Mouse (Mus musculus) cerebellum, adult 11-12 months (tissue): ENCODE results near the gene Nanos2.
A peak's percentile ranks its signal among the peaks of the same experiment; 100 is the strongest.

Experiments used
- DNase-seq: peaks from one replicate; pipeline ENCODE4 v3.0.0; 2022

Gene Nanos2

DNA sequence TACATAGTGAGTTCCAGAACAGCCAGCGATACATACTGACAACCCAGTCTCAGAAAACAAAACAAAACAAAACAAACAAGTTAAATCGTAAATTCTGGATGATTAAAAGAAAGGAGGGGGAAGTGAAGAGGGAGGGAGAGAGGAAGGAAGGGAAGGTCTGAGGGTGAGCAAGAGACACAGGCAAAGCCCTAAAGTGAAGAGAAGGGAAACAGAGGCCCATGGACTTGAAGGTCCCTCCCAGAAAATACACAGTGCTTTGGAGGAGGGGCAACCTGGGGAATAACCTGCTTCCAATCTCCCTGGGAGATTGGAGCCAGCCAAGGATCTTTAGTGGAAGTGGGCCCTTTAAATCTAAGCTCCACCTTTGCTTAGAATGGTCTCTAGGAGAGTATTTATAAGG is at the start of gene Nanos2:
TSS of gene Nanos2 (plus strand) at position 301 of the 400 bp plus-strand sequence.
- no peak for DNase-seq

DNA sequence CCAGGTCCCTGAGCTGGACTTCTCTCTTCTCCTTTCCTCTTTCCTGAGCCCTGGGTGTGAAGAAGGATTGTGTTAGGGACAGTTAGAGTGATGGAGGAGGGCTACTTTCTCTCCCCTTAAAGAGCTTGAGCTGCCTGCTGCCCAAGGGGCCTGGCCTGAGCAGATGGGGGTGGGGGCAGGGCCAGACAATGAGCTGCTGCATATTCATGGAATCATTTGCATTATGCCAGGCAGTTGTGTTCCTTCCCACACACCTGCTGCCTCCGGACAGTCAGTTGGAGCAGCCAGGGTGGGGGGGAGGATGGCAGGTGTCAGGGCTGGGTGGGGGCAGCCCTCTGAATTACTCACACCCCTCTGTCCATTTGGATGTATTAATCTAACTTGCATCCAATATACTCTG is 44.8 kb upstream of the Nanos2 start:
- no peak for DNase-seq

DNA sequence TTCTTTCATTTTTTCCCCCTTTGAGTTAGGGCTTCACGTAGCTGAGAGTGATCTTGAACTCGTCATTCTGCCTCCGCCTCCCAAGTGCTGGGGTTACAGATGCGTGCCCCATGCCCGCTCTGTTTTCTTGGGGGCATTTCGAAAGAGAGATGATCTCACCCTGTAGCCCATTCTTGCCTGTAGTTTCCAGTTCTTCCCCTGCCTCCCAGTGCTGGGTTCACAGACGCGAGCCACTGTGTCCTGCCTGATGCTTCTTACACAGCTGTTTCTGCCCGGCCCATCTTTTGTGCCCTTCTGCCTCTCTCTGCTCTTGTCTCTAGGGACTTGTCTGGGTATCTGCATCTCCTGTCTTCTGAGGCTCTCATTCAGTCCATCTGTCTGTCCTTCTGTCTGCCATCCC is 44.4 kb upstream of the Nanos2 start:
- DNase-seq: no peak

DNA sequence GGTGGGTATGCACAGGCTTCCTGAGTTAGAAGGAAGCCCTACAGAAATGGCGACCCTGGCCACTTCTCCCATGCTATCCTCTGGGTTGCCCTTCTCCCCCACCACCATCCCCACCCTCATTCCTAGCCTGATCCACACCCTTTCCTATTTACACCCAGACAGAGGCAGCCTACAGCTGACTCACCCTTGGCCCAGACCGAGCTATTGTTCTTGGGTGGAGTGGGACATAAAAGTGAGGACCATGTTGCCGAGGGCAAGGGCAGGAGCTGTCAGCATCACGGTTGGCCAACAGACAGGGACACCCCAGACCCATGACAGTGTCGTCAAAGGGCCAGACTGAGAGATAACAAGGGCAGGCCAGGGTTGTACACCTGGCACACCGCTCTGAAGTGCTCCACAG is 39.0 kb upstream of the Nanos2 start:
- no peak for DNase-seq

DNA sequence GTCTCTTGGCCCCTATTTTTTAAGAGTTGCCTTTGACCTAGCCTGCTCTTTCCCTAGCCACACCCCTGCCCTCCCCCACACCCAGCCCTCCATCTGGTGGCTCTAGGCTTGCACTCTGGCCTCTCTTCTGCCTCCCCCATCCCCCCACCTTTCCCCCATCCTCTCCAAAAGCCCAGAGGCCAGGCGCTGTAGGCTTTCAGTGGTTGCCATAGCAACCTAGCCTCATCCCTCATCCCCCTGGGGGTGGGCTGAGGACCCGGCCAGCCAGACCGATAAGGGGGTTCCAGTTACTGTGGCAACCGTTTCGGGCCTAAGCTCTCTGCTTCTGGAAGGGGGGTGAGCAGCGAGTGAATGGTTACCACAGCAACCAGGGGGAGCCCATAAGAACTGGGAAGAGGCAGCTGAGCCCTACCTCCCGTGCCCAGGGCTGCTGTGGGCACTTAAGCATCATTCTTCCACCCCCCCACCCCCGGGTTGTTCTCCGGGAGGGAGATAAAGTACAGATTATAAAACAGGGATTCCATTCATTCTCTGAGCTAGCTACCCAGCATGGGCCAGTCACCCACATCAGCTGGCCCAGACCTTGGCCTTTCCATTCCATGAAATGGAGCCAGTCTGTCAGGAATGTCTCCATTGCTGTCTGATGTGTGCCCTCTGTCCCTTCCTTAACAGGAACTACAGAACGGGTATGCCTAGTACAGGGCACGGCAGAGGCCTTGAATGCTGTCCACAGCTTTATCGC is 37.2 kb upstream of the Nanos2 start:
- no peak for DNase-seq

DNA sequence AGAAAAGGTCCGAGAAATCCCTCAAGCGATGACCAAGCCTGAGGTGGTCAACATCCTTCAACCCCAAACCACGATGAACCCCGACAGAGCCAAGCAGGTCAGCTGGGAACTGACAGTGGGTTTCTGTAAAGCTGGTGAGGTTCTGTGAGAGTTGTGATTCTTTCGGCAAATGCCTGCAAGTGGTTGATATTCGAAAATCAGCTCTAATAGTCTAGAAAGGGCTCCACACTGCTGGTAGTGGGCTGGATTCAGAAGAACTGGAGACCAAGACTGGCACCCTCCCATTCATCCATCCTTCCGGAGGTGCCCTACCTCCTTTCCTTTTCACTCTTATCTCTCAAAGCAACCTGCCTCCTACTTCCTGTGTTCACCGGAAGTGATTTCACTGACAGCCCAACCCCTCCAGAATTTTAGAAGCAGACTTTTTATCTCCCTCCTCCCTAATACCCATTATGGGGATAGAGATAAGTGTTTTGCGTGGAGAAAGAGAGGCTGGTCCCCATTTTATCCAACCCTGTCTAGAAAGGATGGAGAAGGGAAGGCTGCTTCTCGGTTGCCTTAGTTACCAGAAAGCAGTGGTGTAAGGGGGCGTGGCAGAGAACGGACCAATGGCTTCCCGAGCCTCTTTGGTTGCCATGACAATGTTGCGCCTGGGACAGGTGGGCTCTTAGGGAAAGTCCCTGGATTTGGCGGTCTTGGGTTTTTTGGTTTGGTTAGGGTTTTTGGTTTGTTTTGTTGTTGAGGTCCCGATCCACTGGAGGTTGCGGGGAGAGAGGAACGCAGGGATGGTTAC is 36.5 kb upstream of the Nanos2 start:
- DNase-seq: no peak

DNA sequence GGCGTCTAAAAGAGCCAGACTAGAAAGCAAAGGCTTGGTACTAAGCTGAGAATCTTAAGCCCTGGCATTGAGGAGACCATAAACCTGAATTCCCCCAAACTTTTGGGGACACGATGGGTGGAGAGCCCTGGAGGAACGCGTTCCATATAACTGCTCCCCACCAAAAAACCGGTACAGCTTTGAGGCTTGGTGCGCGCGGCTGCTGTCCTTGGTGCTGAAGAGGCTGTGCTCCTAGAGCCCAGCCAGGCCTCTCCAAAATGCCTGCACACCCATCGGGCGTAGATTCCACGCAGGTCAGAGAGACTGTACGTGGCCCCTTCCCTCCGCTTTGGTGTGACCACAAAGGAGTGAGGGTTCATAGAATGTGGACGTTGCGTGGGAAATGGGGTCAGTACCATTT is 35.8 kb upstream of the Nanos2 start:
- DNase-seq: no peak

DNA sequence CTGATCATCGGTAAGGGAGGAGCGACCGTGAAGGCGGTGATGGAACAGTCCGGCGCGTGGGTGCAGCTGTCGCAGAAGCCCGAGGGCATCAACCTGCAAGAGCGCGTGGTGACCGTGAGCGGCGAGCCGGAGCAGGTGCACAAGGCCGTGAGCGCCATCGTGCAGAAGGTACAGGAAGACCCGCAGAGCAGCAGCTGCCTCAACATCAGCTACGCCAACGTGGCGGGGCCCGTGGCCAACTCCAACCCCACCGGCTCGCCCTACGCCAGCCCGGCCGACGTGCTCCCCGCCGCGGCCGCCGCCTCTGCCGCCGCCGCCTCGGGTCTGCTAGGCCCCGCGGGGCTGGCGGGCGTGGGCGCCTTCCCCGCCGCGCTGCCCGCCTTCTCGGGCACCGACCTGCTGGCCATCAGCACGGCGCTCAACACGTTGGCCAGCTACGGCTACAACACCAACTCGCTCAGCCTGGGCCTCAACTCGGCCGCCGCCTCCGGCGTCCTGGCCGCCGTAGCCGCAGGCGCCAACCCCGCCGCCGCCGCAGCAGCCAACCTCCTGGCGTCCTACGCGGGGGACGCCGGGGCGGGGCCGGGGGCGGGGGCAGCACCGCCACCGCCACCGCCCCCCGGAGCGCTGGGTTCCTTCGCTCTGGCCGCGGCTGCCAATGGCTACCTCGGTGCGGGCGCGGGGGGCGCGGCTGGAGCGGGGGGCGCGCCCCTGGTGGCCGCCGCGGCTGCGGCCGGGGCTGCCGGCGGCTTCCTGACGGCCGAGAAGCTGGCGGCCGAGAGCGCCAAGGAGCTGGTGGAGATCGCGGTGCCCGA is 29.4 kb upstream of the Nanos2 start:
- DNase-seq: peak; percentile 78

DNA sequence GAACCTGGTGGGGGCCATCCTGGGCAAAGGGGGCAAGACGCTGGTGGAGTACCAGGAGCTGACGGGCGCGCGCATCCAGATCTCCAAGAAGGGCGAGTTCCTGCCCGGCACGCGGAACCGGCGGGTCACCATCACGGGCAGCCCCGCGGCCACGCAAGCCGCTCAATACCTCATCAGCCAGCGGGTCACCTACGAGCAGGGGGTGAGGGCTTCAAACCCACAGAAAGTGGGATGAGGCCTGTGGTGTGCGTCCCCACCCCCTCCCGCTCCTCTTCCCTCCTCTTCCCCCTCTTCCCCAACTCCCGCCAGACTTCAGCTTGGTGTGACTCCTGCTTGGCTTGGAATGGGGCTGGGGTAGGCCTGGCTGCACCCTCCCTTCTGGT is 28.8 kb upstream of the Nanos2 start:
- DNase-seq: peak; percentile 73

DNA sequence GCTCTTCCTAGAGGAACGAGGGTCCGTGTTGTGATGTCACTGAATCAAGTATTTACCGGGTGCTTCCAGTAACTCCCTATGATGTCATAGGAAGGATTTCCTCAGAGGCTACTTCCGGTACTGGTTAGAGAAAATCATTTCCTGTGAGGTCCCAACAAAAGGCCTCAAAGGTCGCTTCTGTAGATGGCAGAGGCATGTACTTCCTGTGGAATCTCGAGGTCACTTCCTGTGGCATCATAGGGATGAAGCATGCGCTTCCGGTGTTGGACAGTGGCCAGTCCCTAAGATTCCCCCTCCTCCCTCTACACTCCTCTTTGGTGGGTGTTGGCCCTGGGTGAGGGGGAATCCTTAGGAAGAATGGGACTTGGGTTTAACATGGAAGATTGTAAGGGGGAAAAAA is 27.8 kb upstream of the Nanos2 start:
- DNase-seq: peak; percentile 38

DNA sequence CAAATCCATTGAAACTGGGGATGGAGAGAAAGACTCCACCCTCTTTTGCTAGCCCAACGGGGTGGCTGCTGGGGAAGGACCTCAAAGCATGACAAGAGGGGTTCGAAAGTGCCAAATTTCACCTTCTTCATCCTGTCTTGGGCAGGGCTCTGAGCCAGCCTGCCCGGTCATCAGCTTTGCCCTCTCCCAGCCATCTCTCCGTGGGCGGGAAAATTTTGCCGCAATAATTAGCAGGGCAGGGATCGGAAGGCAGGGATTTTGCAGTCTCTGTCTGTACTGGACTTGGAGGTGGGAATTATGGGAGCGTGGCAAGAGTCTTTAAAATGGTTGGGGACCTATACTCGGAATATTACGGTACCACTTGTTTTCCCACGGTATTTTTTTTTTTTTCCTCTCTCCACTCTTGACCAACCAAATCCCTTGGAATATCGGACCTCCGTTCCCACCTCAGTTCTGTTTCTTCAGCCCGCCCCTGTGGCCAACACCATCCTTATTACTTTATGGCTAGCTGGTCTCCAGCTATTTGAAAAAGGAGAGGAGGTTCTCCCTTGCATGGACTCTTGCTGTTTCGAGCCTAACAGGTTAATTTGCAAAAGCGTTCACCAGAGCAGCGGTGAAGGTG is 24.9 kb upstream of the Nanos2 start:
- no peak for DNase-seq

DNA sequence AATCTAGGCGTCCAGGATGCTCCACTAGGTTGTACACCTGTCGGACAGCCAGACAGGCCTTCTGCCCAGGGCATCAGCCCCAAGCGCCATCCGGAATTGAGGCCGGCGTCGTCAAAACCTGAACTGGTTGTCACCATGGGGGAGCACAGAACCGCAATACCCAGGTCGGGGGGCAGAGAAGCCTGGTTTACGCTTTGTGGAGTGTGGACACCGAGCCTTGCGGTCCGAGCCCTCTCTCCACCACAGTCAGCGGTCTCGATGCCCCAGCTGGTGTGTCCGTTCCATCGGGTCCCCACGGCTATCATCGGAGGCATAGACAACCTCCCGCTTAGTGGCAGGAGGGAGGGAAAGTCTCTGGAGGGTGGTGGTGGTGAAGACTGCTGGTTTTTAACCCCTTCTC is 24.4 kb upstream of the Nanos2 start:
- no peak for DNase-seq

DNA sequence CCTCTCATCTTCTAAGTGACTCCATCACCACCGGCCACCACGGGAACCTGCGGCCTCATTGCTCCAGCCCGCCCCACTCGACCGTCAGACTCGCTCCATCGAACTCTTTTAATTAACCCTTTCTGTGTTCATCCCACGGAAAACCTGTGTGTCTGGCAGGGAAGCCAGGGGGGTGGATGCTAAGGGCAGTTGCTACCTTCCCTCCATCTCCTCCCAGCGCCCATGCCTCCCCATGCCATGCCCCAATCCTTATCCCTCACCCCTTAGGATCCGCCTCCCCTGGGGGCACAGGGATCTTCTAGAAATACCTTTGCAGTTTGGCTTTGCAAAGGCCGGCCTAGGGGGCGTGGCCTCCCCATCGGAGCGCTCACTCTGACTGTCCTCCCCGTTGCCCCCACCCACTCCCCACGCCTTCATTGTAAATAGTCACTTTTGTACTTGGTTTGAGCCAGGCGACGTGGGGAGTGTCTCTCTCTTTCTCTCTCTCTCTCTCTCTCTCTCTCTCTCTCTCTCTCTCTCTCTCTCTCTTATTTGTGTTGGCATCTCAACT is 23.8 kb upstream of the Nanos2 start:
- DNase-seq: peak; percentile 27

DNA sequence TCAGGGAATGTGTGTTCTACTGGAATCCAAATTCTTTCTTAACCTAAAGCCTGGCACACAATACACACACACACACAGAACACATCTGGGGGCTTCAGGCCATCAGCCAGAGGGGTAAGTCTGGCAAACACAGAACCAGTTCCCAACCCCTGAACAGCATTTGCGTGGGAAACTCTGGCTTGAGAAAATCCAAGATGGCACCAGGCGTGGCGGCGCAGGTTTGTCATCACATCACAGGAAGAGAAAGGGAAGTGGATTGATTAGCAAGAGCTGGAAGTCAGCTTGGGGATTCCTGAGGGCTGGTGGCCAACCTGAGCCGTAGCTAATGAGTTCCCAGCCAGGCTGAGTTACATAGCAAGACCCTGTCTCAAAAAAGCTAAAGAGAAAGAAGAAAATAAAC is 21.9 kb upstream of the Nanos2 start:
- DNase-seq: no peak

DNA sequence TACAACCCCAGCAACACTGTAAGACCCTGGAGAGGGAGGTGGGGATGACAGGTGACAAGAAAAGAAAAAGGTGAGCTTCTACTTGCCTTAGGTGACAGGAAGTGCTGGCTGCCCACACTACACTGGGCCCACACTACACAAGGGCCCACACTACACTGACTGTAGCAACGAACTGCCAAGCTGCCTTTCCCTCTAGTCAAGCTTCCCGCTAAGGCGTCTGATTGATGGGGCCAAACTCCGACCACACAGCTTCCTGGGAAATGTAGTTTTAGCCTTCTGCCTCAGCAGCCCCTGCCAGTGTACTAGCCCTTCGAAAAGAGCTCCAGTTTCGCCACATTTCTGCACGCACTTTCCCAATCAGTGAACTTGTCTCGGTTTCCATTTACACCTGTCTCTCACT is 19.6 kb upstream of the Nanos2 start:
- DNase-seq: no peak

DNA sequence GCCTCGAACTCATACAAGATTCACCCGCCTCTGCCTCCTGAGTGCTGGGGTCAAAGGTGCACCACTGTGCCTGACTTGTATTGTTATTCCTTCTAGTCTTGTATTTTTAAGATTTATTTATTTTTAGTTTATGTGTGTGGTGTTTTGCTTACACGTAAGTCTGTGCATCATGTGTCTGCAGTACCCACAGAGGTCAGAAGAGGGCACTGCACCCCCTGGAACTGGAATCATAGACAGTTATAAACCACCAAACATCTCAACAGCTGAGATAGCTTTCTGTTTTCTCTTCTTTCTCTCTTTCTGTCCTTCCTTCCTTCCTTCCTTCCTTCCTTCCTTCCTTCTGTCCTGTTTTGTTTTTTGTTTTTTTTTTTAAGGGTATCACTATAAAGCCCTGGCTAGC is 16.2 kb upstream of the Nanos2 start:
- no peak for DNase-seq

DNA sequence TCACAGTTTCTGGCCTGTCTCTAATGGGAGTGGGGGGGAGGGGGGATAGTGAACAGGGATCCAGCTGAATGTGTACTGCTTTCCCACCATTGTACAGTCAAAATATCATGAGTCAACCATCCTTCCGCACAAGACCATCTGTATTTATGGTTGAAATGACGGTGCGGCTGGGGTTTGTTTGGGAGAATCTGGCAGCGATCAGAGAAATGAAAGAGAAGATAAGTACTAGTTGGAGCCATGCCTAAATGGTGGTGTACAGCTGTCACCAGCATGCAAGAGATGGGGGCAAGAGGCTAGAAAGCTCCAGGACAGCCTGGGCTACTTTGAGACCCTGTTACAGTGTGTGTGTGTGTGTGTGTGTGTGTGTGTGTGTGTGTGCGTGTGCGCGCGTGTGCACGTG is 8.8 kb upstream of the Nanos2 start:
- DNase-seq: no peak

DNA sequence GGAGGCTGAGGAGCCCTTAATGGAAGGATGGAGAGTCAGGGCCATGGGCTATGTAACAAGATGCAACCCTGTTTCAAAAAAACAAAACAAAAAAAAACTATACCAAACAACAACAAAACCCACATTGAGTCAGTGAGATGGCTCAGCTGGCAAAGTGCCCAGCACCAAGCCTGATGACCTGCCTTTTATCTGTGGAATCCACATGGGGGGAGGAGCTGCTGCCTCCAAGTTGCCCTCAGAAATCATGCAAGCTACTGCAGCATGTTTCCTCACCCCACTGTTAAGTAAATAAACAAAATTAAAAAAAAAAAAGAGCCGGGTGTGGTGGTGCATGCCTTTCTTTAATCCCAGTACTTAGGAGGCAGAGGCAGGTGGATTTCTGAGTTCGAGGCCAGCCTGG is 697 bp upstream of the Nanos2 start:
- DNase-seq: no peak

DNA sequence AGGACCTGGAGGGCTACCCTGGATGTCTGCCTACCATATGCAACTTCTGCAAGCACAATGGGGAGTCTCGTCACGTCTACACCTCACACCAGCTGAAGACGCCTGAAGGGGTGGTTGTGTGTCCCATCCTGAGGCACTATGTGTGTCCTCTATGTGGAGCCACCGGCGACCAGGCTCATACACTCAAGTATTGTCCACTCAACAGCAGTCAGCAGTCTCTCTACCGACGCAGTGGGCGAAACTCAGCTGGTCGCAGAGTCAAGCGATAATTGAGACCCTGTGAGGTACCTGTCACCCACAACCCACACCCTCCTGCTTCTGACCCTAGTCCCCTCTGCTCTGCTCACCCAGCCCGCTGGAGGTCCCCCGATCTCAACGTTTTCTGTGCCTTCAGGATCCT is 547 bp downstream of the Nanos2 start:
- DNase-seq: peak; percentile 53

DNA sequence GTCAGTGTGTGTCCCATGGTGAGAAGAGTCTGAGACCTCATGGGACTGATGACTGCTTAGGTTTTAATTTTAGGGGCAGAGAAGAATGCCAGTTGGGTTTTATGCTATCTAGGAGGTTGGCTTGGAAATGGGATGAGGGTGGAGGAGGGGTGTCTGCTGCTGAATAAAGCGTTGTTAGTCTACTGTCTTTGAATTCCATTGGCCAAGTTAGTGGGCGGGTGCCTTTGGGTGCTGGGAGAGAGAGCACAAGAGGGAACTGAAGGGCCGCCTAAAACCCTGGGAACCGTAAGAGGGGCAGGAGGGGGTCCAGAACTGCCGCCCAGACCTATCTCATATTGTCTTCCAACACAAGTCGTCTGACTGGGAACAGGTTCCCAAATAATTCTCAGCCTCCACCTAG is 1.6 kb downstream of the Nanos2 start:
- peak; percentile 62 for DNase-seq

DNA sequence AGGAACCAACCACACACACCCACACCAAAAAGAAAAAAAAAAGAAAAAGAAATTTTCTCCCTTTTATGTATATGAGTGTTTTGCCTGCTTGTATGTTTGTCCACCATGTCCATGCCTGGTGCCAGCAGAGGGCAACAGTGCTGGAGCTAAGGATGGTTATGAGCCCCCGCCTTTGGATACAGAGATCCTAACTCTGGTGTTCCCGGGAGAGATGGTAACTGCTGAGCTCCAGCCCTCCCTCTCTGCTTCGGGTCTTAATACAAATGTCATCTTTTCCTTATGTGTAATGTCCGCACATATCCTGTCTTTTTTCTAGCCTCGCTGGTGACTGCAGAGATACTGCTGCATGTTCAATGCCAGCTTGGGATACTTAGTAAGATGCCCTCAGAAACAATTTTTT is 2.8 kb downstream of the Nanos2 start:
- DNase-seq: peak; percentile 76

DNA sequence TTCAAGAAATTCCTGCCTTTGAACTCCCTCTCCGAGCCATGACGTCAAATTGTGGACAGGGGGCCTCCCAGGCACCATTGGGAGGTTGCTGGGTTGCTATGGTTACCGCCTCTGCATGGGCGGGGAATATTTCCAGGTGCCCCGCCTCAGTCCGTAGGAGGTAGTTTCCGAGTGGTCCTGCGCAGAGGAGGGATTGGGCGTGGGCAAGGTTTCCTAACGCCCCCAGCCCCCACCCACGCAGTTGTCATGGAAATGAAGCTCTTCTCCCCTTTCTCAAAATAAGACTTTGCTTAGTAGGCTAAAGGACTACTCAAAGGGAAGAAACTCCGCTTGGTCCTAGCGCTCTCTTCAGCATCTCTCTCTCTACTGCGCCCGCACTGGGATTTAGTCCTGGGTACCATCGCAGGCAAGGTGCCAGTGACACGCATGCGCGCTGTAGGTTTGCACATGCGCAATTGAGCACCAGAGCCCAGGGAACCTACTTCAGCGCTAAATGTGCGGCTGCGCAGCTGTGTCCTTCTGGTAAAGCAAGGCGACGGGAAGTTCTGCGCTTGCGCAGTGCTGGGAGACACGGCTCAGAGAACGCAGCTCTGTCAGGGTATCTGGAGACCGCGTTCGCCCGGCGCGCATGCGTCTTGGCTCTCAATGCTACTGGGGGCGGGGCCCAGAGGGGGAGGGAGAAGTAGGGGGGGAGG is 3.5 kb downstream of the Nanos2 start, which contains the start of gene Mypop:
TSS of gene Mypop (plus strand) at position 645 of the 695 bp plus-strand sequence.
- peak; percentile 100 for DNase-seq
